Mouse (Mus musculus) erythroblast, embryonic 14.5 days (primary cell): ENCODE data around the gene Gon7.

ENCODE experiments used
- GATA1 ChIP-seq: IDR thresholded peaks from 2 replicates; pipeline ENCODE4 v1.6.1; 2012; ENCODE audit warnings: low read length, inconsistent platforms, mixed read lengths
- TAL1 ChIP-seq: IDR thresholded peaks from 3 replicates; pipeline ENCODE4 v1.6.1; 2012; ENCODE audit warnings: low read length, inconsistent platforms, mixed read lengths

GRCm38 (mm10) chr12:102769000-102769399 is 11.4 kb upstream of the Gon7 start:
- TF ChIP-seq GATA1 = no peak
- no peak for TF ChIP-seq TAL1
